Mouse (Mus musculus) erythroblast, embryonic 14.5 days (primary cell): Measurements from ENCODE around the gene Ttc30a1. TPM values are rescaled to one million over a fixed set of nuclear protein-coding genes. Genes with fewer than 3 reads are reported as not detected.

Source experiments
- H3K27me3 ChIP-seq: 2 replicates; pipeline ENCODE4 v1.6.1; 2012; ENCODE audit warnings: inconsistent platforms; ENCODE audit not compliant: control insufficient read depth
- H3K36me3 ChIP-seq: 2 replicates; pipeline ENCODE4 v1.6.1; 2012; ENCODE audit warnings: mild to moderate bottlenecking, inconsistent platforms; ENCODE audit not compliant: control insufficient read depth
- H3K4me1 ChIP-seq: 2 replicates; pipeline ENCODE4 v1.6.1; 2012; ENCODE audit warnings: inconsistent platforms; ENCODE audit not compliant: control insufficient read depth
- H3K4me3 ChIP-seq: replicated peaks from 2 replicates; pipeline ENCODE3; 2012; ENCODE audit warnings: moderate library complexity, mild to moderate bottlenecking, inconsistent platforms
- H3K9me3 ChIP-seq: 2 replicates; pipeline ENCODE4 v1.6.1; 2012; ENCODE audit warnings: low read length, inconsistent platforms, mixed read lengths; ENCODE audit not compliant: control insufficient read depth
- GATA1 ChIP-seq: IDR thresholded peaks from 2 replicates; pipeline ENCODE4 v1.6.1; 2012; ENCODE audit warnings: low read length, inconsistent platforms, mixed read lengths
- TAL1 ChIP-seq: IDR thresholded peaks from 3 replicates; pipeline ENCODE4 v1.6.1; 2012; ENCODE audit warnings: low read length, inconsistent platforms, mixed read lengths
- polyA plus RNA-seq: library from polyadenylated mRNA; stranded (reverse); fragments of >175 nt; gene quantifications from 2 replicates; pipeline ENCODE4 v1.2.3, GENCODE M21; 2012

The Ttc30a1 gene
- polyA plus RNA-seq, 1 experiment = not detected

DNA sequence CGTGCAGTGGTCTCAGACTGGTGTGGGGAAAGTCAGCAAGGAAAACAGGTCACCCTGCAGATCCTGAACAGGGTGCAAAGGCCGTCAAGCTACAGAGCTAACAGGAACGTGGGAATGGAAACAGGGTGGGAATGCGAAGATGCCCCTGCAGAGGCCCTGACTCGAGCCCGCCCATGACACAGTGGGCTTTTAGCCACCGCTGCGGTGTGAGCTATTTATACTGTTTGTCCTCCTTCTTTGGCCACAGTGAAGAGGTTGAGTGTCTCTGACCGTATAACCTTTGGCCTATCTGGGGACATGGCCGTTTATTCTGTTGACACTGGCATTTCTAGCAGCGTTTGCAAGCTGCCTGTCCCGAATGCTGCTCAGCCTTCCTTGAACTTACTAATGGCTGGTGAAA lies 17.9 kb upstream of the Ttc30a1 start:
- no peaks in the 10 kb centered on the region; the same call in 1 of the 2 replicates for H3K4me1 ChIP-seq
- H3K4me3 ChIP-seq = no peak overlapping the region
- H3K9me3 ChIP-seq = no peaks in the 10 kb centered on the region
- TF ChIP-seq GATA1 (no peak), TAL1 (no peak)
- no peaks in the 10 kb centered on the region for H3K36me3 ChIP-seq
- H3K27me3 ChIP-seq = no peaks in the 10 kb centered on the region

DNA sequence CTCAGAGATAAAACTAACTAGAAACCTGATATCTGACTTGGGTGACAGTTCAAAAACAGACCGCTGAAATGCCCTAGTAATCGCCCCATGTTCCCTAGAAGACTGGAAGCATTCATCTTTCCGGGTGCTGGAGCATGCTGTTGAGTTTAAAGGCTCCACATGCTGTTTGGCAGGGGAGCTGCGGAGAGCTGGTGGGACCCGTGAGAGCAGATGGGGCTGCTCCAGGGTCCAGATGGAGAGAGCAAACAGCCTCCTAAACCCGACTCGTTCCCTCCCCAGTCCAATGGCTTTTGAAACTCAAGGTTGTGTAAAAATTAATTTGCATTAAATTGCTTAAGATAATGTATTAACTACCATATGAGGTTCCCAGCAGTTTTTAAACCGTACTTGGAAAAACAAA lies 16.9 kb upstream of the Ttc30a1 start:
- no peak overlapping the region for H3K4me3 ChIP-seq
- no peaks in the 10 kb centered on the region for H3K27me3 ChIP-seq
- TF ChIP-seq TAL1 = no peak
- no peak for TF ChIP-seq GATA1
- H3K36me3 ChIP-seq = no peaks in the 10 kb centered on the region
- H3K9me3 ChIP-seq = no peaks in the 10 kb centered on the region
- H3K4me1 ChIP-seq = no peaks in the 10 kb centered on the region; the same call in 1 of the 2 replicates

DNA sequence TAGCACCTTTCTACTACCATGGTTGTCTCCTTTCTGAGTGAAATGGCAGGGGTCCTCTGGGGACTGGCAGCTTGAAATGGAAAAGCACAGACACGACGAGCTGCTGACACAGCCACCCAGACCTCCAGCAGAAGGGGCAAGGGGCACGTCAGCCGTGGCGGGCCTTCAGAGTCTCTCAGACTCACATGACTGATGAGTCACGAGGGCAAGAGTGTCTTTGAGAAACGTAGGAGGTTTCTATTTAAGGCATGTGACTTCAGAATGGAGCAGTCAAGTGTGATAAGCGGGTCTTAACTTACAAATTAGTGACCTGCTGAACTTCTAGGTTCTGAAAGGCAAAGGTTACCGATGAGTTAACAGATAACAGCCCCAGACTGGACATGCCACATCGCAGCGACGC lies 16.0 kb upstream of the Ttc30a1 start:
- no peaks in the 10 kb centered on the region for H3K27me3 ChIP-seq
- TF ChIP-seq GATA1 (no peak), TAL1 (no peak)

DNA sequence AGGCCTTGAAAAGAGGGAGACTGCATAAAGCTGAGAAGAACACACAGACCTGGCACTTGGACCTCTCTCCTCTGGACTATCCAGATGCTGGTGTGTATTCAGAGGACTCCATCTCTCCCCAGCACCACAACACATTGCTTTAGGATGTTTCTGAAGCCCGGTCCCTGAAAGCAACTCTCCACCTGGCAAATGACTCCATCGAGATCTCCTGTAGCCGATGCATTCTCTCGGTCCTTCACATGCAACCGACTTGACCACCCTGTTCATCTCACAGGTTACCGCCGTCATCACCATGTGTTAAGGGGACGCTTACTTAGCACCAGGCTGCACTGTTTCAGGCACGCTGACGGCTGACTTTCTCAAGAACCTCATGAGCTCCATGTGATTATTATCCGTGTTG lies 13.1 kb upstream of the Ttc30a1 start:
- no peaks in the 10 kb centered on the region for H3K27me3 ChIP-seq
- H3K4me3 ChIP-seq = no peak overlapping the region
- no peaks in the 10 kb centered on the region for H3K4me1 ChIP-seq
- H3K36me3 ChIP-seq = no peaks in the 10 kb centered on the region
- H3K9me3 ChIP-seq = no peaks in the 10 kb centered on the region
- TF ChIP-seq GATA1 = no peak
- TF ChIP-seq TAL1 = no peak

More for the DNA sequence above, 16.0 kb upstream of the Ttc30a1 start:
- Histone ChIP-seq H3K9me3 (no peaks in the 10 kb centered on the region), H3K4me3 (no peak overlapping the region), H3K4me1 (no peaks in the 10 kb centered on the region; the same call in 1 of the 2 replicates), H3K36me3 (no peaks in the 10 kb centered on the region)

DNA sequence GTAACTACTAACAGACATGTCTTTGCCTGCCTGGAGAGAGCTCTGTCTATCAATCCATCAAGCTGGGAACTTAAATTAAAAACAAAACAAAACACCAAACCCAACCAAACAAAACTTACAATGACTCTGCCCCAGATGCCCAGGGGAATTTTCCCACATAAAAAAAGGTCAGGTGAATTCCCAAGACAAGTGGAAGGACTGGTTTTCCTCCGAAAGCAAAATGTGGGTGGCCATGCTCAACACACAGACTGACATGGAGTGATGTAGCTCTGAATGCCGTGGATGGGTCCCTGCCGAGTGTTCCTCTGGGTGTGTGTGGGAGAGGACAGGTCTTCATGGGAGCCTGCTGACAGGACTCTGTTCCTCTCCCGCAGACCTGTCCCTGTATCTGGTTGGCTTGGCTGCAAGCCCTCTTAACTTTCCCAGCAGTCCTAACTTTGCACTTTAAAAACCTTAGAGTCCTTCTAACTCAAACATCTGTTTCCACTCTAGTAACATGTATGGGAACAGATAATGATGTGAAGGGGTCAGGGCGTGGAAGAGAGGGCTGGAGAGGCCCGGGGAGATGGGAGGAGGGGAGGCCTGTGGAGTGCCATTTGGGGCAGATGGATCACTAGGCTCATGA lies 9.9 kb upstream of the Ttc30a1 start:
- H3K4me3 ChIP-seq = no peak overlapping the region
- no peaks in the 10 kb centered on the region for H3K9me3 ChIP-seq
- H3K27me3 ChIP-seq = no peaks in the 10 kb centered on the region
- H3K4me1 ChIP-seq = no peaks in the 10 kb centered on the region
- TF ChIP-seq GATA1 (no peak), TAL1 (no peak)
- no peaks in the 10 kb centered on the region for H3K36me3 ChIP-seq

DNA sequence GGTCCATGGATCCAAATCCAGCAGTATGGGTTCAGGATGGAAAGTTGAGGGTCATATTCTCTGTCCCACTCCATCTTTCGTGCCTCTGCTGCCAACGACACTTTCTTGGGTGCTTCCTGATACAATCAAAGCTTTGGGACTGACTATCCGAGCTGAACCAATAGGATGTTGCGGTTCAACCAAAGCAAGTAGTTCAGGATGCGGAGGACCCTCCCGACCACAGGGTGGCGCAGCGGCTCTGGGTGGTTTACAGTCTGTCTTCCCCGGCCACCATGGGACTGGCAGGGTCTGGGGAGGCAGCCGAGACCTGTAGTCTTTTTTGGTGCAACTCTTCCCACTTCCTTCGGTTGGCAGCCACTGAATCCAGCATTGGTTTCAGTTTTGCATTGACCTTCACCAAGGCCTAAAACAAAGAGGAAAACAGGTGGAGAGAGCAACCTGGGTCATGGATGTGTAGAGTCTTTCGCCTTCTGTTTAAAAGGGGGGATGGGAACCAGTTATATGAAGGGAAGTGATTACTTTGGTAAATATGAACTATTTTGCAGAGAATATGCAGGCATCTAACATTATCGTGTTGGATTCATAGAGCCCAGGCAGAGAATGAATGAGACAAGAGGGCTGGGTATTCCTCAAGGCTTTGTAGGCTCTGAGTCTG lies 9.2 kb upstream of the Ttc30a1 start:
- H3K36me3 ChIP-seq = no peaks in the 10 kb centered on the region
- no peak overlapping the region for H3K4me3 ChIP-seq
- TF ChIP-seq TAL1 = no peak
- H3K27me3 ChIP-seq = no peaks in the 10 kb centered on the region
- H3K4me1 ChIP-seq = no peaks in the 10 kb centered on the region
- no peaks in the 10 kb centered on the region for H3K9me3 ChIP-seq

DNA sequence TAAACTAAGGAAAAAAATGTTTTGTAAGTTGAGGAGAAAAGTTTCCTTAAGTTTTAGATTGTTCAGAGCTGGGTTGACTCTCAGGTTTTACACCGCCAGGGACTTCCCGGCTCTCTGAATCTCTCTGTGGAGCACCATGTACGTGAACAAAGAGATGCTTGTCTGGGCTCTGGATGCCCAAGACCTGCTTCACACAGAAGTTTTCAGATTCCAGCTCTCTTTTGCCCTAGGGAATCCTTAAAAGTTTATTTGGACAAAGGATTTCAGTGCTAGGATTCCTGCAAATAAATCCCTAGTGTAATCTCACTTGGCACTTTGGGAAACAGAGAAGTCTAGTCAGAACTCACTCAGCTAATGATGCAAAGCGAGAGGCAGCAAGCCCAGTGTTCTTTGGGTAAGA lies 7.9 kb upstream of the Ttc30a1 start:
- Histone ChIP-seq H3K4me1 (no peaks in the 10 kb centered on the region), H3K36me3 (no peaks in the 10 kb centered on the region), H3K4me3 (no peak overlapping the region), H3K27me3 (no peaks in the 10 kb centered on the region), H3K9me3 (no peaks in the 10 kb centered on the region)
- TF ChIP-seq GATA1 (no peak), TAL1 (no peak)

DNA sequence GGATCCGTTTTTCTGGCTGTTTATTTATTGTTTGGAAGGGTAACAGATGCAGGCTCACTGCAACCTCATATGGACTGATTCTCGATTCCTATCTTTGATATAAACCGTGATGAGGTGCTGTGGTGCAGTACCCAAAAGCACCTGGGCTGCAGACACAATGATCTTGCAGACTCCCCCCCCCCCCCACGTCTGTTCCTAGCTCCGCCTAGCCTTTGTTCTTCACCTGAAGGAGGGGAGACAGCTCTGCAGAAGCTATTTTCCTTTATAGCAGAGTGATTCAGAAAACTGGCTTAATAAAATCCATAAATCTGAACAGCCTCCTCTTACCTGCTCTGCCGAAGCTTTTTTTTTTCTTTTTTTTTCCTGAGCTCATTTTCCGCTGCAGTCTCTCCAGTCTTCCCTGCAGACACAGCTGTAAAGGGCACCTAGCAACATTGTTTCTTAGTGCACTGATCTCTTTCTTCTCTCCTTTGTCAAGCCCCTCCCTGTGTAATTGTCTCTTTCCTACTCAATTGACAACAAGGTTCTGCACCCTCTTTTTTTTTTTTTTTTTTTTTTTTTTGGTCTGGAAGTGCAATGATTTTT lies 7.1 kb upstream of the Ttc30a1 start:
- no peaks in the 10 kb centered on the region for H3K9me3 ChIP-seq
- no peak overlapping the region for H3K4me3 ChIP-seq
- no peaks in the 10 kb centered on the region for H3K36me3 ChIP-seq
- H3K4me1 ChIP-seq = no peaks in the 10 kb centered on the region
- H3K27me3 ChIP-seq = no peaks in the 10 kb centered on the region
- TF ChIP-seq TAL1 (no peak), GATA1 (no peak)

DNA sequence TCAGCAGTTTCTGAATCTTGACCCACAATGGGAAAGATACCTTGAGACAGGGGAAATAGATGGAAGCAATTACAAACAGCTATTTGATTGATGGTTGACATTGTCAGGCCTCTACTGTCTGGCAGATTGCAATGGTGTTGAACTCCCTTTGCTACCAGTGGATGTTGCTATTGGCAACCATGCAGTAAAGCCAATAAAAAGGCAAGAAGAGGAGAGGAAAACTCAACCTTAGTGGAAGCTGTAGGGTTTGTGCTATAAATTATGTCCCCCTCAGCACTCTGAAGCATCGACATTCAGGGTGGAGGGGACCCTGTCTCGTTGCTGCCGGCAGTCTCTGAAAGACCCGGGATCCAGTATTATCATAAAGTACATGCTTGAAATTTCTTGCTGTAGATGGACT lies 6.6 kb upstream of the Ttc30a1 start:
- H3K4me1 ChIP-seq = no peaks in the 10 kb centered on the region
- no peaks in the 10 kb centered on the region for H3K36me3 ChIP-seq
- H3K27me3 ChIP-seq = no peaks in the 10 kb centered on the region
- no peaks in the 10 kb centered on the region for H3K9me3 ChIP-seq
- TF ChIP-seq GATA1 = no peak
- TF ChIP-seq TAL1 = no peak
- H3K4me3 ChIP-seq = no peak overlapping the region

DNA sequence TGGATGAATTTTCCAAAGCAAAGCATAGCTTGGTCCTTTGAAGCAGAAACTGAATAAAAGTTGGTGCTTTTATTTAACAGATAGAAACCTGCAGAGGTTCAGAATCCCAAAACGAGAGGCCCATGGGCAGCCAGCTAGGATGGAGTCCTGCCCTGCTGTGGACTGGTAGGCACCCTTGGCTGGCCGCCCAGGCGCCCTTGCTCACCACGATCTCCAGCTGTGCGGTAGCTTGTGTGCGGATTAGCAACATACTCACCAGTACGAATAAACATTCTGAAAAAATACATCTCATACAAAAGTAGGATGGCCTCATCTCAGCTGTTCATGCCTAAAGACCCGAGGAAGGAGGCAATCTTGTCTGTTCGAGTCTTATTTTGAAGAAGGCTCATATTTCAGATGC lies 6.0 kb upstream of the Ttc30a1 start:
- Histone ChIP-seq H3K27me3 (no peaks in the 10 kb centered on the region), H3K9me3 (no peaks in the 10 kb centered on the region), H3K4me3 (no peak overlapping the region), H3K4me1 (no peaks in the 10 kb centered on the region), H3K36me3 (no peaks in the 10 kb centered on the region)
- TF ChIP-seq TAL1 (no peak), GATA1 (no peak)
